Mouse (Mus musculus): ENCODE data around the gene Ezr.

DNA sequence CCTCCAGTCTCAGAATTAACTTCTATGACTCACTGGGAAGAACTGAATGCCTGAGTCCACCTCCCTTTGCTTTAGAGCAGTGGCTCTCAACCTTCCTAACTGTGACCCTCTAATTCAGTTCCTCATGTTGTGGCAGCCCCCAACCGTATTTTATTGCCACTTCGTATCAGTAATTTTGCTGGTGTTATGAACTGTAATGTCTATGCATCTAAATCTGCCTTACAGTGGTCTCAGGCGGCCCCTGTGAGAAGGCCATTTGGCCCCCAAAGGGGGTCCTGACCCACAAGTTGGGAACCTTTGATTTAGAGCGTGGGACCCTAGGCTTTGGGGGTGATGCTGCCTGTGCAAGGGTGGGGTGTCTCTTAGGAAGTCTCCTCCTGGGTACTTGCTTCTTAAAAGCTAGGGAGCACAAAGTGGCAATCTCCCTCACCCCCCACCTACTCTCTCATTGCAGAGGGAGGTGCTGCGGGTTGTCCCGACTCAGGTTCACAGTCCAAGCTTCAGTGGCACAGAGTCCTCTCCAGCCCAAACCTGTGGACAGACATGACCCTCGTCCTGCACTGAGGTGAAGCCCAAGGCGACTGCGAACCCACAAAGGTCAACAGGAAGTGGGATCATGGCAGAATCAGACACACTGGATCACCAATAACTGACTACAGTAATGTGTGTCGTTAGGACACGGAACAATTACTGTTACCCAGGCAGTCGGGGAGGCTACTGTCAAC, 45.1 kb downstream of the Ezr start:
- TF ChIP-seq MAX (IDR thresholded peaks at IDR 0.05; ENCODE audit: low read depth) (no peak), E2F4 (IDR thresholded peaks at IDR 0.05; ENCODE audit: insufficient read depth) (no peak), CEBPB (IDR thresholded peaks at IDR 0.05; ENCODE audit: insufficient read depth, poor library complexity, severe bottlenecking) (no peak)
